Mouse (Mus musculus): ENCODE results near the gene Mthfd1. TPM values are rescaled to one million over a fixed set of nuclear protein-coding genes. Genes with fewer than 3 reads are reported as not detected.

The Mthfd1 gene
- polyA plus RNA-seq, 1 experiment from 2014 or later: 65.6 TPM

- no peaks in the 10 kb centered on the region for H3K27me3 ChIP-seq
- ATAC-seq: no peak
- POLR2A ChIA-PET: no interaction called here
- CTCF ChIA-PET: interaction anchor here (1.0 kb wide), 1 partner anchor 11 kb away, joined by 6 read pairs; no protein-coding TSS in a partner anchor
- DNase-seq (ENCODE audit: low read depth, low spot score): no peak
- in situ Hi-C loops (cut with MboI; ENCODE audit: low pct_unique_long_range_greater_than_20kb): no loop called here
- no peak for TF ChIP-seq CTCF (IDR thresholded peaks at IDR 0.05)
These were observed 26.1 kb downstream of the Mthfd1 start for GRCm38 (mm10) chr12:76281111-76281660.

GRCm38 (mm10) chr12:76282132-76282531 is 27.0 kb downstream of the Mthfd1 start:
- TF ChIP-seq CTCF (IDR thresholded peaks at IDR 0.05): no peak
- ChIA-PET CTCF (interaction anchor here (1.0 kb wide), 1 partner anchor 10 kb away, joined by 6 read pairs; no protein-coding TSS in a partner anchor), POLR2A (no interaction called here)
- H3K27me3 ChIP-seq: no peaks in the 10 kb centered on the region
- no peak for DNase-seq (ENCODE audit: low read depth, low spot score)
- in situ Hi-C loops (cut with MboI; ENCODE audit: low pct_unique_long_range_greater_than_20kb): no loop called here
- no peak for ATAC-seq

GRCm38 (mm10) chr12:76282532-76283173 is 27.6 kb downstream of the Mthfd1 start:
- no peak for TF ChIP-seq CTCF (IDR thresholded peaks at IDR 0.05)
- no peaks in the 10 kb centered on the region for H3K27me3 ChIP-seq
- ChIA-PET POLR2A (no interaction called here), CTCF (interaction anchor here (0.7 to 1.0 kb wide), 2 partner anchors 10 to 58 kb away, joined by 4 to 6 read pairs; no protein-coding TSS in a partner anchor)
- in situ Hi-C loops (cut with MboI; ENCODE audit: low pct_unique_long_range_greater_than_20kb): no loop called here
- DNase-seq (ENCODE audit: low read depth, low spot score) (no peak), ATAC-seq (no peak)

GRCm38 (mm10) chr12:76285418-76285817 is 30.3 kb downstream of the Mthfd1 start:
- ATAC-seq (no peak), DNase-seq (ENCODE audit: low read depth, low spot score) (no peak)
- ChIA-PET POLR2A (no interaction called here), CTCF (no interaction called here)
- in situ Hi-C loops (cut with MboI; ENCODE audit: low pct_unique_long_range_greater_than_20kb): no loop called here
- no peaks in the 10 kb centered on the region for H3K27me3 ChIP-seq
- TF ChIP-seq CTCF (IDR thresholded peaks at IDR 0.05): no peak

- in situ Hi-C loops (cut with MboI; ENCODE audit: low pct_unique_long_range_greater_than_20kb): no loop called here
- CTCF ChIA-PET: no interaction called here
- TF ChIP-seq CTCF (IDR thresholded peaks at IDR 0.05): no peak
- H3K27me3 ChIP-seq: no peaks in the 10 kb centered on the region
- ATAC-seq (no peak), DNase-seq (ENCODE audit: low read depth, low spot score) (no peak)
- POLR2A ChIA-PET: no interaction called here
These were observed 32.9 kb downstream of the Mthfd1 start for GRCm38 (mm10) chr12:76287986-76288385.

- POLR2A ChIA-PET: no interaction called here
- in situ Hi-C loops (cut with MboI; ENCODE audit: low pct_unique_long_range_greater_than_20kb): no loop called here
- CTCF ChIA-PET: no interaction called here
- H3K27me3 ChIP-seq: no peaks in the 10 kb centered on the region
- DNase-seq (ENCODE audit: low read depth, low spot score): no peak
- TF ChIP-seq CTCF (IDR thresholded peaks at IDR 0.05): no peak
- ATAC-seq: no peak
These were observed 33.4 kb downstream of the Mthfd1 start for GRCm38 (mm10) chr12:76288494-76288893.

GRCm38 (mm10) chr12:76289428-76289827 is 34.3 kb downstream of the Mthfd1 start:
- no peak for TF ChIP-seq CTCF (IDR thresholded peaks at IDR 0.05)
- ChIA-PET POLR2A (no interaction called here), CTCF (no interaction called here)
- no peaks in the 10 kb centered on the region for H3K27me3 ChIP-seq
- in situ Hi-C loops (cut with MboI; ENCODE audit: low pct_unique_long_range_greater_than_20kb): no loop called here
- DNase-seq (ENCODE audit: low read depth, low spot score) (no peak), ATAC-seq (no peak)

- ChIA-PET POLR2A (no interaction called here), CTCF (interaction anchor here (0.7 kb wide), 1 partner anchor 8 kb away, joined by 3 read pairs; no protein-coding TSS in a partner anchor)
- ATAC-seq: no peak
These were observed 35.2 kb downstream of the Mthfd1 start for GRCm38 (mm10) chr12:76290271-76290670.

GRCm38 (mm10) chr12:76293192-76293591 is 38.1 kb downstream of the Mthfd1 start:
- TF ChIP-seq CTCF (IDR thresholded peaks at IDR 0.05): peak; percentile 86
- no peaks in the 10 kb centered on the region for H3K27me3 ChIP-seq
- ChIA-PET POLR2A (no interaction called here), CTCF (interaction anchor here (0.8 to 4.2 kb wide), 8 partner anchors 11 to 51 kb away, joined by 3 to 29 read pairs (median 6); no protein-coding TSS in a partner anchor)
- in situ Hi-C loops (cut with MboI; ENCODE audit: low pct_unique_long_range_greater_than_20kb): no loop called here
- no peak for DNase-seq (ENCODE audit: low read depth, low spot score)
- ATAC-seq: no peak

More at GRCm38 (mm10) chr12:76290271-76290670, 35.2 kb downstream of the Mthfd1 start:
- DNase-seq (ENCODE audit: low read depth, low spot score): no peak
- H3K27me3 ChIP-seq: no peaks in the 10 kb centered on the region
- in situ Hi-C loops (cut with MboI; ENCODE audit: low pct_unique_long_range_greater_than_20kb): no loop called here
- no peak for TF ChIP-seq CTCF (IDR thresholded peaks at IDR 0.05)

- ATAC-seq: no peak
- CTCF ChIA-PET: interaction anchor here (1.1 kb wide), 1 partner anchor 10 kb away, joined by 3 read pairs; no protein-coding TSS in a partner anchor
- in situ Hi-C loops (cut with MboI; ENCODE audit: low pct_unique_long_range_greater_than_20kb): loop anchor here (5.0 kb wide), 1 partner anchor 34 kb away; no protein-coding TSS in a partner anchor
These were observed 42.7 kb downstream of the Mthfd1 start for GRCm38 (mm10) chr12:76297830-76298229.

GRCm38 (mm10) chr12:76299361-76299906 is 44.3 kb downstream of the Mthfd1 start:
- no peaks in the 10 kb centered on the region for H3K27me3 ChIP-seq
- ChIA-PET CTCF (interaction anchor here (1.2 to 2.6 kb wide), 2 partner anchors 9 to 42 kb away, joined by 3 to 10 read pairs; no protein-coding TSS in a partner anchor), POLR2A (interaction anchor here (0.5 kb wide), 1 partner anchor 87 kb away, joined by 3 read pairs; no protein-coding TSS in a partner anchor)
- DNase-seq (ENCODE audit: low read depth, low spot score): no peak
- TF ChIP-seq CTCF (IDR thresholded peaks at IDR 0.05): no peak
- in situ Hi-C loops (cut with MboI; ENCODE audit: low pct_unique_long_range_greater_than_20kb): loop anchor here (5.0 kb wide), 1 partner anchor 33 kb away; no protein-coding TSS in a partner anchor
- no peak for ATAC-seq

More at GRCm38 (mm10) chr12:76297830-76298229, 42.7 kb downstream of the Mthfd1 start:
- TF ChIP-seq CTCF (IDR thresholded peaks at IDR 0.05): no peak
- POLR2A ChIA-PET: no interaction called here
- DNase-seq (ENCODE audit: low read depth, low spot score): no peak
- H3K27me3 ChIP-seq: no peaks in the 10 kb centered on the region

Measured in Patski (cell line).